Mouse (Mus musculus): ENCODE data around the gene Klc1. TPM values are rescaled to one million over a fixed set of nuclear protein-coding genes. Genes with fewer than 3 reads are reported as not detected.

Klc1 gene
- total RNA-seq, 2 experiments from 2014 or later: 128 to 142 TPM

GRCm38 (mm10) chr12:111812075-111812474 lies 53.4 kb downstream of the Klc1 start:
- no peak for DNase-seq (ENCODE audit: low spot score in 2 of 2)

- DNase-seq (ENCODE audit: low spot score in 2 of 2): no peak
Measured at GRCm38 (mm10) chr12:111812611-111813010, 54.0 kb downstream of the Klc1 start.

- no peak for DNase-seq (ENCODE audit: low spot score in 2 of 2)
Measured at GRCm38 (mm10) chr12:111813111-111813765, 54.6 kb downstream of the Klc1 start.

GRCm38 (mm10) chr12:111813766-111814617 lies 55.3 kb downstream of the Klc1 start, which contains the start of the genes Xrcc3 and Zfyve21:
Gene Xrcc3 (minus strand): TSS chr12:111813873.
Gene Zfyve21 (plus strand): TSS chr12:111814170.
- peak; percentile 84 to 95 for DNase-seq (ENCODE audit: low spot score in 2 of 2)

- no peak for DNase-seq (ENCODE audit: low spot score in 2 of 2)
Measured at GRCm38 (mm10) chr12:111814769-111815762, 56.4 kb downstream of the Klc1 start.

- no peak for DNase-seq (ENCODE audit: low spot score in 2 of 2)
Measured at GRCm38 (mm10) chr12:111816528-111816927, 57.9 kb downstream of the Klc1 start.

GRCm38 (mm10) chr12:111816967-111817366 lies 58.3 kb downstream of the Klc1 start:
- DNase-seq (ENCODE audit: low spot score in 2 of 2): no peak

GRCm38 (mm10) chr12:111817991-111818390 lies 59.3 kb downstream of the Klc1 start:
- DNase-seq (ENCODE audit: low spot score in 2 of 2): no peak

GRCm38 (mm10) chr12:111819936-111820335 lies 61.3 kb downstream of the Klc1 start:
- no peak for DNase-seq (ENCODE audit: low spot score in 2 of 2)

GRCm38 (mm10) chr12:111820708-111821107 lies 62.1 kb downstream of the Klc1 start:
- DNase-seq (ENCODE audit: low spot score in 2 of 2): no peak

- DNase-seq (ENCODE audit: low spot score in 2 of 2): no peak
Measured at GRCm38 (mm10) chr12:111821931-111822330, 63.3 kb downstream of the Klc1 start.

GRCm38 (mm10) chr12:111827556-111827955 lies 68.9 kb downstream of the Klc1 start:
- no peak for DNase-seq (ENCODE audit: low spot score in 2 of 2)

GRCm38 (mm10) chr12:111829447-111829846 lies 70.8 kb downstream of the Klc1 start:
- DNase-seq (ENCODE audit: low spot score in 2 of 2): no peak

- DNase-seq (ENCODE audit: low spot score in 2 of 2): no peak
Measured at GRCm38 (mm10) chr12:111829954-111830353, 71.3 kb downstream of the Klc1 start.

- DNase-seq (ENCODE audit: low spot score in 2 of 2): no peak
Measured at GRCm38 (mm10) chr12:111830375-111830774, 71.7 kb downstream of the Klc1 start.

- no peak for DNase-seq (ENCODE audit: low spot score in 2 of 2)
Measured at GRCm38 (mm10) chr12:111832643-111833042, 74.0 kb downstream of the Klc1 start.

GRCm38 (mm10) chr12:111833457-111833856 lies 74.8 kb downstream of the Klc1 start:
- no peak for DNase-seq (ENCODE audit: low spot score in 2 of 2)

- DNase-seq (ENCODE audit: low spot score in 2 of 2): no peak
Measured at GRCm38 (mm10) chr12:111842565-111843433, 84.2 kb downstream of the Klc1 start.

GRCm38 (mm10) chr12:111843470-111843869 lies 84.8 kb downstream of the Klc1 start:
- DNase-seq (ENCODE audit: low spot score in 2 of 2): no peak

- DNase-seq (ENCODE audit: low spot score in 2 of 2): no peak
Measured at GRCm38 (mm10) chr12:111845953-111846352, 87.3 kb downstream of the Klc1 start.

Measured in adrenal gland, postnatal 4 days (tissue).